Mouse (Mus musculus) hindbrain, embryonic 14.5 days (tissue): ENCODE measurements around the gene Mapk14. TPM values are rescaled to one million over a fixed set of nuclear protein-coding genes. Genes with fewer than 3 reads are reported as not detected.

Experiments
- ATAC-seq: fragments of 200-750 bp; cut with Nextera tagmentation; 2 replicates; pipeline ENCODE4 v1.8.0; 2017; ENCODE audit warnings: moderate number of reproducible peaks, mild to moderate bottlenecking, moderate TSS enrichment, moderate library complexity; ENCODE audit not compliant: low FRiP score
- DNase-seq: peaks from one replicate; pipeline ENCODE4 v3.0.0-alpha.2; 2015; ENCODE audit warnings: low spot score
- H3K27ac ChIP-seq: fragments of 300-500 bp; sonication (generic); 2 replicates; pipeline ENCODE4 v1.5.1; 2014; ENCODE audit warnings: mild to moderate bottlenecking, moderate library complexity
- H3K27me3 ChIP-seq: fragments of 300-500 bp; sonication (generic); 2 replicates; pipeline ENCODE4 v1.6.1; 2014; ENCODE audit warnings: mild to moderate bottlenecking, low read length, mixed read lengths; ENCODE audit not compliant: control insufficient read depth, insufficient read depth
- H3K36me3 ChIP-seq: fragments of 300-500 bp; sonication (generic); replicated peaks from 2 replicates; pipeline ENCODE4 v1.6.1; 2014; ENCODE audit not compliant: control insufficient read depth, insufficient read depth
- H3K4me1 ChIP-seq: fragments of 300-500 bp; sonication (generic); replicated peaks from 2 replicates; pipeline ENCODE4 v1.6.1; 2014; ENCODE audit warnings: antibody characterized with exemption, low read length, mixed read lengths; ENCODE audit not compliant: control insufficient read depth, insufficient read depth
- H3K4me2 ChIP-seq: fragments of 300-500 bp; sonication (generic); replicated peaks from 2 replicates; pipeline ENCODE4 v1.6.1; 2014; ENCODE audit warnings: mild to moderate bottlenecking, moderate library complexity
- H3K4me3 ChIP-seq: fragments of 300-500 bp; sonication (generic); replicated peaks from 2 replicates; pipeline ENCODE4 v1.5.1; 2014; ENCODE audit warnings: mild to moderate bottlenecking, low read length
- H3K9ac ChIP-seq: fragments of 300-500 bp; sonication (generic); 2 replicates; pipeline ENCODE4 v1.6.1; 2014
- H3K9me3 ChIP-seq: fragments of 300-500 bp; sonication (generic); 2 replicates; pipeline ENCODE4 v1.6.1; 2016; ENCODE audit warnings: low read length; ENCODE audit not compliant: control insufficient read depth
- WGBS: fragments of 180-500 bp; shearing (Covaris S2); extraction: QIAGEN DNeasy Blood & Tissue Kit; methylation state at CpG from one replicate; pipeline ENCODE4 v1.1.7; 2014; 5-methylcytosine and 5-hydroxymethylcytosine counted together
- polyA plus RNA-seq: library from polyadenylated mRNA; unstranded; fragments of >200 nt; fragmentation: Nextera tagmentation; extraction: Ambion mirVana; gene quantifications from 2 replicates; pipeline ENCODE4 v1.2.1, GENCODE M21; 2014

The Mapk14 gene
- polyA plus RNA-seq, 1 experiment from 2014 or later: 34.1 TPM

DNA sequence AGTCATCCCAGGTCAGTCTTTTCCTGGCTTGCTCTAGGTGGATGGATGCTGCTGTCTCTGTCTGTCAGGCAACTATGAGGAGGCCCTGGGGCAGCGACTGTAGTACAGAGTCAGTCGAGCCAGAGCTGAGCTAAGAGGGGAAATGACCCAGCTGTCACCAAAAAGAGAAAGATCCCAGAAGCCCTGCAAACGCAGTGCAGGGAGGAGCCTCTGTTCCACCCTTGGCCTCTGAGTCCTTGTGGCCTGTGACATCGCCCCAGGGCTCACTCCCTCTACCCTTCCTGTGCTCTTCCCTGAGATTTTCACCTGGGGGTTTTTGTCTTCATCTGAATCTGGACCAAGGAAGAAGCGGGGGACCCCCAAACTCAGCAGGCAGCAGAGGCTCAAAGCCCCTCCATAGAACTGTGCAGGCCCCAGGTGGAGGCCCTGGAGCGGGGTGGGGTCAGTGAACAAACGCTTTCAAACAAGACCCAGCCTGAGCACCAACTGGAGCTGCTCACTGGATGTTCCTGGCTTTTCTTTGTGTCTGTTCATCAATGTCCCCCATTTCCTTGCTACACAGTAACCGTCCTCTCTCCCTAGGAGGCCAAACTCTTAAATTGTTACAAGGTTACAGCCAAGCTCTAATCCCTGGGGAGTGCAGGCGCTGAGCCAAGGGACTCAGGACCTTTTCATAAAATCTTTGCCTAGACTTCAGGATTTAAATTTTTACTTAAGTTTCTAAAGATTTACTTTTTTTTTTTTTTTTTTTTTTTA lies 90.3 kb downstream of the Mapk14 start:
- Histone ChIP-seq H3K4me1 (no peaks in the 10 kb centered on the region), H3K36me3 (no peaks in the 10 kb centered on the region), H3K27me3 (no peaks in the 10 kb centered on the region), H3K9me3 (no peaks in the 10 kb centered on the region), H3K9ac (no peak overlapping the region), H3K27ac (no peak overlapping the region), H3K4me3 (no peak overlapping the region), H3K4me2 (no peak overlapping the region)
- ATAC-seq (no peak), DNase-seq (no peak)
- WGBS: 54% methylated on average over 9 of the region's 9 CpGs

DNA sequence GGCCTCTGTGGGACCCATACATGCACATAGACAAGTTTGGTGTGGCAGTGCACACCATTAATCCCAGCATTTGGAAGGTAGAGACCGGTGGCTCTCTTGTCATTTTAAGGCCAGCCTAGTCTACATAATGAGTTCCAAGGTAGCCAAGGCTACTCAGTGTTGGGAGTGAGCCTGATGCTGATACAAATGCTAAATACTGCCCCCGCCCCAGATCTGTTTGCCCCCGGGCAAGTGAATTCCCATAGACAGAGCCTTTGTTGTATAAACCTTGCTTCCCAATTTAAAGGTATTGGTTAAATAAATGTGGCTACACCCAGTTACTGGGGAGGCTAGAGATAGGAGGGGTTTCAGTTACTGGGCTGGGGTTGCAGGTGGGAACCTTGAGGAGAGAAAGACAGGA lies 93.9 kb downstream of the Mapk14 start:
- DNase-seq (no peak), ATAC-seq (no peak)
- H3K9ac ChIP-seq: no peak overlapping the region
- no peaks in the 10 kb centered on the region for H3K36me3 ChIP-seq
- no peaks in the 10 kb centered on the region for H3K4me1 ChIP-seq
- no peaks in the 10 kb centered on the region for H3K27me3 ChIP-seq
- H3K4me2 ChIP-seq: no peak overlapping the region
- no peak overlapping the region for H3K4me3 ChIP-seq
- H3K9me3 ChIP-seq: no peaks in the 10 kb centered on the region
- no peak overlapping the region for H3K27ac ChIP-seq
- 90% methylated on average over 3 of the region's 3 CpGs for WGBS

DNA sequence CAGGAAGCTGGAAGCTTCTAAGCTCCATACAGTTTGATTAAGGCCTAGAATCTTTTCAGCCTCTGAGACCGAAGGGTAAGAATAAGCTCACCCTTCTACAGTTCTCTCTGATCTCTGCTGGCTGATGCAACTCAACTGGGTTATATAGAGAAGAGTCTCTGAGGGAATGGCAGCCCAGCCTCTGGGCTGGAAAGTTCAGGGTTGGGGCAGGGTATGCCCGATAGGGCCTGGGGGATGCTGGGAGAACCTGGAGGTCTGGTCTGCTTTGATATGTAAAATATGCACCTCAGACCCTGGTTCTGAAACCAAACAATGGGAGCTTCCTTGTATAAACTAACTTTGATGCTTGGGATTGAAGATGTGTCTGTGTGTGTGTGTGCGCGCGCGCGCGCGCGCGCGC lies 96.4 kb downstream of the Mapk14 start:
- H3K27ac ChIP-seq: no peak overlapping the region
- H3K36me3 ChIP-seq: no peaks in the 10 kb centered on the region
- H3K4me2 ChIP-seq: no peak overlapping the region
- 96% methylated on average over 12 of the region's 12 CpGs for WGBS
- ATAC-seq (no peak), DNase-seq (no peak)
- no peaks in the 10 kb centered on the region for H3K27me3 ChIP-seq
- no peak overlapping the region for H3K9ac ChIP-seq
- no peaks in the 10 kb centered on the region for H3K4me1 ChIP-seq
- H3K9me3 ChIP-seq: no peaks in the 10 kb centered on the region
- no peak overlapping the region for H3K4me3 ChIP-seq

DNA sequence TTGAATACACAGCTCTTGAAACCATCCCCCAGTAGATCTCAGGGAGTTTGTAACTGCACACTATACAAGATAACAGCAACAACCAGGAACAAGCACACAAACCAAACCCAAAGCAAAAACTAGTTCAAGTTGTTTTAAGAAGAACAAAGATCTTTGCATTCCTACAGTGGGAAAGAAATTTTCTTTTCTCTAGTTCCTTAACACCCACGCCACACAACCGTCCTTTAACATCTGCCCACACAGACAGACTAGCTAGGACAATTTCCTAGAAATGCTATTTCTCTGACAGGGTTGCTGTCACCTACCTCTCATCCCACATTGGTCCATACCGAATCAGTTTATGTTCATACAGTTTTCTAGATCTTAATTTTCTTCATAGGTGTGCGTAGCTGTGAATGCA lies 105.9 kb downstream of the Mapk14 start:
- Histone ChIP-seq H3K4me1 (peaks cover 19% of the 10 kb centered on the region), H3K27ac (no peak overlapping the region), H3K9me3 (no peaks in the 10 kb centered on the region), H3K4me3 (no peak overlapping the region), H3K4me2 (no peak overlapping the region), H3K36me3 (no peaks in the 10 kb centered on the region), H3K9ac (no peak overlapping the region), H3K27me3 (no peaks in the 10 kb centered on the region)
- ATAC-seq (no peak), DNase-seq (no peak)
- 89% methylated on average over 4 of the region's 4 CpGs for WGBS

Other genes starting within 250 kb of the Mapk14 start
- gene Fkbp5, start 173.8 kb upstream of the Mapk14 start, polyA plus RNA-seq: 8.2 and 9.8 TPM in 2 replicates
- gene Armc12, start 160.5 kb upstream of the Mapk14 start, polyA plus RNA-seq: not detected in 2 replicates
- gene Clpsl2, start 141.9 kb upstream of the Mapk14 start, polyA plus RNA-seq: not detected in 2 replicates
- not detected in 2 replicates for gene Clps, start 130.6 kb upstream of the Mapk14 start, polyA plus RNA-seq
- gene Lhfpl5, start 115.7 kb upstream of the Mapk14 start, polyA plus RNA-seq: 13.5 and 13.7 TPM in 2 replicates
- 110 TPM in 2 replicates for gene Srpk1, start 68.6 kb upstream of the Mapk14 start, polyA plus RNA-seq
- gene Slc26a8, start 1.1 kb upstream of the Mapk14 start, polyA plus RNA-seq: 1.8 and 2.3 TPM in 2 replicates
- gene AC170998.1, start 34.8 kb downstream of the Mapk14 start, polyA plus RNA-seq: 0.98 and 2.0 TPM in 2 replicates
- gene Mapk13, start 78.0 kb downstream of the Mapk14 start, polyA plus RNA-seq: 0.56 and 1.6 TPM in 2 replicates
- 8.0 and 8.9 TPM in 2 replicates for gene Brpf3, start 109.8 kb downstream of the Mapk14 start, polyA plus RNA-seq
- gene Pnpla1, start 167.1 kb downstream of the Mapk14 start, polyA plus RNA-seq: 0.07 TPM in 1 of 2 replicates, not detected in the other
- gene 4930539E08Rik, start 224.0 kb downstream of the Mapk14 start, polyA plus RNA-seq: 1.2 and 1.3 TPM in 2 replicates